Mouse (Mus musculus) heart, postnatal 14 days (tissue): Measurements from ENCODE around the gene Cacna1g. TPM values are rescaled to one million over a fixed set of nuclear protein-coding genes. Genes with fewer than 3 reads are reported as not detected.

Source experiments
- DNase-seq, 2 experiments: peaks; one replicate each; pipeline ENCODE4 v3.0.0; 2021 to 2022
- intact Hi-C: fragments of 180-260 bp; cut with DNase I; formaldehyde crosslinking; loops from one replicate; pipeline ENCODE4 v1.15.1; 2025
- total RNA-seq, 2 experiments: library from RNA; stranded (reverse); gene quantifications; 2 replicates each; pipeline ENCODE4 v1.2.3; 2021

Gene Cacna1g
- total RNA-seq, 2 experiments from 2014 or later, result 27.6 to 28.8 TPM

GRCm38 (mm10) chr11:94483436-94483835 lies 9.4 kb upstream of the Cacna1g start:
- intact Hi-C loops, result no loop called here
- DNase-seq, result no peak

GRCm38 (mm10) chr11:94482738-94483137 lies 8.7 kb upstream of the Cacna1g start:
- intact Hi-C loops, result no loop called here
- DNase-seq, result no peak

GRCm38 (mm10) chr11:94481963-94482362 lies 8.0 kb upstream of the Cacna1g start:
- intact Hi-C loops, result no loop called here
- peak in 1 of 2 experiments; percentile 17 for DNase-seq

- no peak for DNase-seq
- intact Hi-C loops, result no loop called here
Observed at GRCm38 (mm10) chr11:94480382-94480781, 6.4 kb upstream of the Cacna1g start.

GRCm38 (mm10) chr11:94477651-94478050 lies 3.7 kb upstream of the Cacna1g start:
- DNase-seq, result no peak
- intact Hi-C loops, result no loop called here

GRCm38 (mm10) chr11:94475722-94476121 lies 1.7 kb upstream of the Cacna1g start:
- DNase-seq, result no peak
- intact Hi-C loops, result no loop called here

GRCm38 (mm10) chr11:94474544-94474910 lies 529 bp upstream of the Cacna1g start:
- intact Hi-C loops, result no loop called here
- no peak for DNase-seq

GRCm38 (mm10) chr11:94472916-94473706 lies 887 bp downstream of the Cacna1g start:
- peak in 1 of 2 experiments; percentile 24 for DNase-seq
- intact Hi-C loops, result no loop called here

- DNase-seq, result no peak
- intact Hi-C loops, result no loop called here
Observed at GRCm38 (mm10) chr11:94472585-94472915, 1.4 kb downstream of the Cacna1g start.

GRCm38 (mm10) chr11:94471740-94472584 lies 2.0 kb downstream of the Cacna1g start:
- no peak for DNase-seq
- intact Hi-C loops, result no loop called here

GRCm38 (mm10) chr11:94470391-94470790 lies 3.6 kb downstream of the Cacna1g start:
- DNase-seq, result no peak
- intact Hi-C loops, result no loop called here

- DNase-seq, result peak; percentile 42 to 57
- intact Hi-C loops, result no loop called here
Observed at GRCm38 (mm10) chr11:94469136-94470064, 4.6 kb downstream of the Cacna1g start.

- DNase-seq, result no peak
- intact Hi-C loops, result no loop called here
Observed at GRCm38 (mm10) chr11:94468582-94469064, 5.4 kb downstream of the Cacna1g start.

- intact Hi-C loops, result no loop called here
- no peak for DNase-seq
Observed at GRCm38 (mm10) chr11:94466333-94466855, 7.6 kb downstream of the Cacna1g start.

- no peak for DNase-seq
- intact Hi-C loops, result no loop called here
Observed at GRCm38 (mm10) chr11:94464170-94464569, 9.8 kb downstream of the Cacna1g start.

GRCm38 (mm10) chr11:94461856-94462255 lies 12.1 kb downstream of the Cacna1g start:
- no peak for DNase-seq
- intact Hi-C loops, result no loop called here

- DNase-seq, result no peak
- intact Hi-C loops, result no loop called here
Observed at GRCm38 (mm10) chr11:94457001-94457400, 17.0 kb downstream of the Cacna1g start.

- intact Hi-C loops, result no loop called here
Observed at GRCm38 (mm10) chr11:94456347-94456746, 17.7 kb downstream of the Cacna1g start.

GRCm38 (mm10) chr11:94455161-94455820 lies 18.7 kb downstream of the Cacna1g start:
- intact Hi-C loops, result no loop called here
- DNase-seq, result no peak

More at GRCm38 (mm10) chr11:94456347-94456746, 17.7 kb downstream of the Cacna1g start:
- DNase-seq, result no peak

GRCm38 (mm10) chr11:94454756-94455155 lies 19.2 kb downstream of the Cacna1g start:
- intact Hi-C loops, result no loop called here
- DNase-seq, result no peak
